Mouse (Mus musculus): ENCODE results near the gene Hivep3.

DNA sequence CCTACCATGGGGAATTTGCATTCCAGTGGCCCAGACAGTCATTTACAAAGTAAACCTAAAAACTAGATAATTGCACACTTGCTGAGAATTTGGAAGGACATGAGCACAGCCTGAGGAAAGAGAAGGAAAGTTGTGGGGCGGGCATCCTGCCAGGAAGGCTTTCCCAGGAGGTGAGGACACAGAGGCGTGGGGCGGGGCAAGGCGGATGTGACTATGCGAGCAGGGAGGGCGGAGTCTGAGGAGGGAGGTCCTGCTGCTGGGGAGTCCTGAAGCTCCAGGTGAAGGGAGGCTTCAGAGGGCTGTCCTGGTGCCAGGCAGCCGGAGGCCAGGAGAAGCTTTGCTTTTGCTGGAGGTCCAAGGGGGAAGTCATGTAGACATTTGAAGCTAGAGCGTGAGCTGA lies 118.9 kb downstream of the Hivep3 start:
- TF ChIP-seq E2F4 (IDR thresholded peaks at IDR 0.05; ENCODE audit: insufficient read depth) (no peak), POLR2A (IDR thresholded peaks at IDR 0.05; ENCODE audit: insufficient read length, low read depth) (no peak), MYOG (IDR thresholded peaks at IDR 0.05; ENCODE audit: control insufficient read depth in 1 of 3, insufficient read depth in 1 of 3, insufficient read length in 2 of 3, low read depth in 2 of 3) (no peak), POLR2AphosphoS2 (IDR thresholded peaks at IDR 0.05; ENCODE audit: insufficient read length, low read depth) (no peak)

All from myocyte (in vitro differentiated cells).